Mouse (Mus musculus) olfactory bulb, adult 2 months (tissue): ENCODE measurements around the gene Zbtb6.

Experiments used
- CTCF ChIP-seq: fragments of 200-500 bp; IDR thresholded peaks from 2 replicates; pipeline ENCODE4 v1.5.1; 2012; ENCODE audit warnings: low read depth, mild to moderate bottlenecking, low read length, moderate library complexity; ENCODE audit not compliant: insufficient read depth
- POLR2A ChIP-seq: fragments of 200-500 bp; IDR thresholded peaks from 2 replicates; pipeline ENCODE4 v1.6.1; 2012; ENCODE audit warnings: mild to moderate bottlenecking, low read depth, low read length, moderate library complexity; ENCODE audit not compliant: insufficient read depth

- TF ChIP-seq POLR2A (no peak), CTCF (no peak)
These were observed 9.4 kb upstream of the Zbtb6 start for GRCm38 (mm10) chr2:37452376-37452760.
